Mouse (Mus musculus) megakaryocyte, embryonic 14.5 days (primary cell): ENCODE data around the gene Sh3bgrl3. TPM values are rescaled to one million over a fixed set of nuclear protein-coding genes. Genes with fewer than 3 reads are reported as not detected.
"Not testable (repeated sequence)": the region's sequence is repeated elsewhere in the genome, so short reads cannot be mapped to it uniquely, and the experiment has no call there.

Experiments
- H3K27me3 ChIP-seq: replicated peaks from 2 replicates; pipeline ENCODE3; 2012; ENCODE audit warnings: inconsistent platforms
- H3K36me3 ChIP-seq: replicated peaks from 2 replicates; pipeline ENCODE3; 2012; ENCODE audit warnings: low read length, inconsistent platforms, mixed read lengths
- H3K4me1 ChIP-seq: 2 replicates; pipeline ENCODE4 v1.6.1; 2012; ENCODE audit warnings: inconsistent platforms
- H3K4me3 ChIP-seq: replicated peaks from 2 replicates; pipeline ENCODE3; 2012; ENCODE audit warnings: moderate library complexity, mild to moderate bottlenecking, inconsistent platforms
- H3K9me3 ChIP-seq: 2 replicates; pipeline ENCODE4 v1.6.1; 2012; ENCODE audit warnings: inconsistent platforms
- FLI1 ChIP-seq: IDR thresholded peaks from 2 replicates; pipeline ENCODE4 v1.6.1; 2012; ENCODE audit warnings: low read length, inconsistent platforms, mixed read lengths
- GATA1 ChIP-seq: IDR thresholded peaks from 3 replicates; pipeline ENCODE4 v1.6.1; 2012; ENCODE audit warnings: mixed read lengths, low read length, inconsistent platforms, borderline replicate concordance
- polyA plus RNA-seq: library from polyadenylated mRNA; stranded (reverse); fragments of >175 nt; gene quantifications from 2 replicates; pipeline ENCODE4 v1.2.3, GENCODE M21; 2012; ENCODE audit warnings: low replicate concordance; ENCODE audit not compliant: insufficient read depth

Gene Sh3bgrl3
- 1,646 and 1,679 TPM in 2 replicates for polyA plus RNA-seq

DNA sequence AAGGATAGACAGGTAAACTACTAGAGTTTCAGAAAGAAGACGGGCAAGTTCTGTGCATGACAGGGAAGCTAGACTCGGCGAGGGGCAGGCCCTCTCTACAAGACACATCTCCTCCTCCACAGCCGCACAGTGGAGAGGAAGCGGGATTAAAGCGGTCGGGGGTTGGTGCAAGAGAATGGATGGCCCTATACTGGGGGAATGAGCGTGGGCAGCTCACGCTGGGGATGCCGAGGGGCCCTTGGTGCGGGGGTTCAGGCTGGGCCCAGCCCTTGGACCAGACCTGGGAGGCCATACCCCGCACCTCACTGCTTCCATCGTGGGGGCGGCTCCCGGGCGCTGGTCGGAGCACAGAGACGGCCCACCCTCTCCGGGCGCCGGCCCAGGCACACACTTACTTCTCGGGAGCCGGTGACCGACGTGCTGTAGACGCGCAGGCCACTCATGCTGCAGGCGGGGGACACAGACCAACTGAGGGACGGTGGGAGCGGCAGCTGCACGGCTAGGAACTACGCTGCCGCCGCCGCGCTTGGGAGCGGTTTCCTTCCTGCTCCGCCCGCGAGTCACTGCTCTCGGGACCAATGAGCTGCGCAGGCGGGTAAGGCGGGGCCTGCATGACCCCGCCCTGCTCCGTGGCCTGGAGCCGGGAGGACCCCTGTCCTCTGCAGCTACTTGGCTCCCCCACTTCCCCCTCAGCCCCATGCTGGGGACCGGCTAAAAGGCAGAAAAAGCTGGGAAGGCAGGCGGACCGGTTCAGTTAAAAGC, at the start of gene Sh3bgrl3:
Sh3bgrl3 (minus strand) TSS at position 569 of the 762 bp plus-strand sequence.
- H3K27me3 ChIP-seq, result no peaks in the 10 kb centered on the region
- H3K9me3 ChIP-seq, result no peaks in the 10 kb centered on the region
- peaks cover 66% of the 10 kb centered on the region for H3K36me3 ChIP-seq
- TF ChIP-seq GATA1 (no peak), FLI1 (no peak)
- peaks cover 86% of the 10 kb centered on the region for H3K4me1 ChIP-seq
- H3K4me3 ChIP-seq, result peak within 1 kb of the TSS; percentile 99

DNA sequence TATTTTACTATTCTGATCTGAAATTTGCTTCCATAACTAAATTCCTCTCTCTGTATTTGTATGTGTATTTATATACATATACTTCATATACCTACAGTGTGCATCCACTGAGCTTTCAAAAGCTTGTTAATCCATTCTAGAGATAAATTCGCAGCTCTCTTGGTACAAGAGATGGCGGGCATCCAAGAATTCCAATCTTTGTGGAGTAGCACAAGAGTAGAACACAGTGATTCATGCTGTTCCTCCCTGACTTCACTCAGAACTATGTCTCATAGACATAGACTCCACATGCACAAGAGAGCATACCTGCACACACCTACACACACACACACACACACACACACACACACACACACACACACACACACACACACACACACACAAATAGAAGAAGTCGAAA, 43.8 kb upstream of the Sh3bgrl3 start:
- no peak overlapping the region for H3K4me3 ChIP-seq
- peaks cover under 1% of the 10 kb centered on the region; the same call in 1 of the 2 replicates for H3K4me1 ChIP-seq
- peaks cover 43% of the 10 kb centered on the region for H3K36me3 ChIP-seq
- H3K9me3 ChIP-seq, result no peaks in the 10 kb centered on the region
- TF ChIP-seq GATA1 (no peak), FLI1 (no peak)
- H3K27me3 ChIP-seq, result no peaks in the 10 kb centered on the region

DNA sequence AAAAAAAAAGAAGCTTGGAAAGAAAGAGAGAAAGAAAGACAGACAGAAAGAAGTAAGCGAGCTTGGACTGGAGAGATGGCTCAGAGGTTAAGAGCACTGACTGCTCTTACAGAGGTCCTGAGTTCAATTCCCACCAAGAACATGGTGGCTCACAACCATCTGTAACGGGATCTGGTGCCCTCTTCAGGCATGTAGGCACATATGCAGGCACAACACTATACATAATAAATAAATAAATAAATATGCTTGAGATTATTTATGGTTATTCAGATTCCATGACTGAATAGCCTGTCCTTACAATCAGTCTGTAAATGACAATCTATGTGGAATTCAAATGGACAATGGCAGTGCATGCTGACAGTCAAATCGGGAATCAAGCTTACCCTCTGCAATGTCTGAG, 38.3 kb upstream of the Sh3bgrl3 start:
- Histone ChIP-seq H3K4me1 (peaks cover 4% of the 10 kb centered on the region; the same call in 1 of the 2 replicates), H3K36me3 (peaks cover 46% of the 10 kb centered on the region), H3K9me3 (no peaks in the 10 kb centered on the region), H3K27me3 (no peaks in the 10 kb centered on the region), H3K4me3 (no peak overlapping the region)
- TF ChIP-seq FLI1 (no peak), GATA1 (no peak)

DNA sequence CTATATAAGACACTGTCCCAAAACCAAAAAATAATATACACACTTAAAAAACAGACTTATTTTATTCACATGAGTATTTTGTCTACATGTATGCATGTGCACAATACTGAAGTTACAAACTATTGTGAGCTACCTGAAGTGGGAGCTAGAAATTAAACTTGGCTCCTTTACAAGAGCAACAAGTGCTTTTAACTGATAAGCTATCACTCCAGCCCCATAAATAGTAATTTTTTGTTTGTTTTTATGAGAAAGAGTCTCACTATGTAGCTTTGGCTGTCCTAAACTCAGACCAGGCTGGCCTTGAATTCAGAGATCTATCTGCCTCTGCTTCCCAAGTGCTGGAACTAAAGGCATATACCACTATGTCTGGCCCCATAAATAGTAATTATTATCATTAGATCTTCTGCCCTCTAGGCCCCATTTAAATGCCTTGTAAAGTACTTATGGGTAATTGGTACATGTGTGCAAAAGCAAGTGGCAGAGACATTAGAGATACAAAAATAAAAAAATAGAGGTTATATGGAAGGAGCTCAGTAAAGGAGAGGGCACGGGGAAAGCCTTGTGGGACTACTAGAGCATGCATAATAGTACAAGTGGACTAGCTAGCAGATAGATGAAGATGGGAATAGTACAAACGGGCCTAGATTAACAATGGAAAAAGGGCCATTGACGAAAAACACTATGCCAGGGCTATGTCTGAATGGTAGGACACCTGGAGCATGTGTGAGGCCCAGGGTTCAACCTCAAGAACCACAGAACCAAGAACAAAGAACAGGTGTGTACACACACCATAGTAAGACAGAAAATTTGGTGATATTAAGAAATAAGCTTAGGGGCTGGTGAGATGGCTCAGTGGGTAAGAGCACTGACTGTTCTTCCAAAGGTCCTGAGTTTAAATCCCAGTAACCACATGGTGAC, 37.2 kb upstream of the Sh3bgrl3 start:
- Histone ChIP-seq H3K9me3 (no peaks in the 10 kb centered on the region), H3K36me3 (peaks cover 38% of the 10 kb centered on the region), H3K27me3 (no peaks in the 10 kb centered on the region), H3K4me1 (peaks cover 4% of the 10 kb centered on the region; the same call in 1 of the 2 replicates), H3K4me3 (no peak overlapping the region)
- TF ChIP-seq FLI1, result no peak
- TF ChIP-seq GATA1, result no peak

DNA sequence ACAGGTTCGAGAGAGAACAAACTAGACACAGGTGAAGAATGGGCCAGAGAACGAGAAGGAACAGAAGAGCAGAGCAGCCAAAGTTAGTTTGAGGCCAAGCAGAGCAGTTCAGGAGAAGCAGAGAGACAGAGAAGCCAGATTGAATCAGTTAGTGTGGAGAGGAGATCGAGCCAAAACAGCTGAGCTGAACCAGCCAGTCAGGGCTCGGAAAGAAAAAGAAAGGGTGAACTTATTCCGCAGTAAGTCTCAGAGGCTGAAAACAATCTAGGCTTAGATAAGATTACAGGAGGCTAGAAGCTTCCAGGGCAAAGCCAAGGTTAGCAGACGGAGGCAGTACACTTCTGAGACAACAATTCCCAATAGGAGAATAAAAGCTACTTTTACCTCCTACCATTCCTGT, 36.4 kb upstream of the Sh3bgrl3 start:
- no peak overlapping the region for H3K4me3 ChIP-seq
- TF ChIP-seq GATA1 (no peak), FLI1 (no peak)

DNA sequence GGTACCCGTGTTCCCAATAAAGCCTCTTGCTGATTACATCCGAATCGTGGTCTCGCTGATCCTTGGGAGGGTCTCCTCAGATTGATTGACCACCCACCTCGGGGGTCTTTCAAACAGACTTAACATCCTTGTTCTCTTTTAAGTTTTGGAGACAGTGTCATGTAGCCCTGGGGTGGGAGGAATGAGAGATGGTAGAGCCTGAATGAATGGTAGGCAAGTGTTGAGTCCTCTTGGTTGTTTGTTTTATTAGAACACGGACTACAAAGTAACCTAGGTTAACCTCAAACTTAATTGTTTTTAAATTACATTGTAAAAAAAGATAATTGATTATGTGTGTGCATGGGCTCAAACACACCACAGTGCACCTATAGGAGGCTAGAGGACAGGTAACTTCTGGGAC, 36.0 kb upstream of the Sh3bgrl3 start:
- H3K4me3 ChIP-seq, result no peak overlapping the region
- H3K36me3 ChIP-seq, result peaks cover 31% of the 10 kb centered on the region
- TF ChIP-seq GATA1, result no peak
- H3K9me3 ChIP-seq, result no peaks in the 10 kb centered on the region
- H3K27me3 ChIP-seq, result no peaks in the 10 kb centered on the region
- peaks cover 4% of the 10 kb centered on the region; the same call in 1 of the 2 replicates for H3K4me1 ChIP-seq

More for the DNA sequence above, 36.4 kb upstream of the Sh3bgrl3 start:
- no peaks in the 10 kb centered on the region for H3K27me3 ChIP-seq
- peaks cover 34% of the 10 kb centered on the region for H3K36me3 ChIP-seq
- H3K4me1 ChIP-seq, result peaks cover 4% of the 10 kb centered on the region; the same call in 1 of the 2 replicates
- no peaks in the 10 kb centered on the region for H3K9me3 ChIP-seq

DNA sequence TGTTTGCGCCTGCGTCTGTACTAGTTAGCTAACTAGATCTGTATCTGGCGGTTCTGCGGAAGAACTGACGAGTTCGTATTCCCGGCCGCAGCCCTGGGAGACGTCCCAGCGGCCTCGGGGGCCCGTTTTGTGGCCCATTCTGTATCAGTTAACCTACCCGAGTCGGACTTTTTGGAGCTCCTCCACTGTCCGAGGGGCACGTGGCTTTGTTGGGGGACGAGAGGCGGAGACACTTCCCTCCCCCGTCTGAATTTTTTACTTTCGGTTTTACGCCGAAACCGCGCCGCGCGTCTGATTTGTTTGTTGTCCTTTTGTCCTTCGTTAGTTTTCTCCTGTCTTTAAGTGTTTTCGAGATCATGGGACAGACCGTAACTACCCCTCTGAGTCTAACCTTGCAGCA, 31.5 kb upstream of the Sh3bgrl3 start:
- not testable (repeated sequence) for H3K9me3 ChIP-seq, H3K4me1 ChIP-seq, H3K27me3 ChIP-seq
- Histone ChIP-seq H3K4me3 (peak overlapping the region; percentile 80), H3K36me3 (peaks cover 38% of the 10 kb centered on the region)

DNA sequence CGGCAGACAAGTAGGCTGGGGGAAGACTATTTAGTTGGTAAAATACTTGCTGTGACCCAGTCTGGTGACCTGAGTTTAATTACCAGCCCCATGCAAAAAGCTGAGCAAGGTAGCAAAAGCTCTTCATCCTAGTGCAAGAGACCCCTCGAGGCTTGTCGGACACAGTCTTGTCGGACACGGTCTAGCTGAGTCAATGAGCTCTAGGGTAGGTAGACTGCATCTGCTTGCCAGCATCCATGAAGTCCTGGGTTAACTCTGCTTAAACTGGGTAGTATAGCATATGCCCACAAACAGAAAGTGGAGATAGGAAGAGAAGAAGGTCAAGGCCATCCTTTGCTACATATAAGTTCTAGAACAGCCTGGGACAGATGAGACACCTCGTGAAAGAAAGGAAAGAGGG, 30.2 kb upstream of the Sh3bgrl3 start:
- Histone ChIP-seq H3K36me3 (peaks cover 45% of the 10 kb centered on the region), H3K27me3 (no peaks in the 10 kb centered on the region), H3K4me1 (no peaks in the 10 kb centered on the region), H3K9me3 (no peaks in the 10 kb centered on the region), H3K4me3 (no peak overlapping the region)
- TF ChIP-seq GATA1 (no peak), FLI1 (no peak)

DNA sequence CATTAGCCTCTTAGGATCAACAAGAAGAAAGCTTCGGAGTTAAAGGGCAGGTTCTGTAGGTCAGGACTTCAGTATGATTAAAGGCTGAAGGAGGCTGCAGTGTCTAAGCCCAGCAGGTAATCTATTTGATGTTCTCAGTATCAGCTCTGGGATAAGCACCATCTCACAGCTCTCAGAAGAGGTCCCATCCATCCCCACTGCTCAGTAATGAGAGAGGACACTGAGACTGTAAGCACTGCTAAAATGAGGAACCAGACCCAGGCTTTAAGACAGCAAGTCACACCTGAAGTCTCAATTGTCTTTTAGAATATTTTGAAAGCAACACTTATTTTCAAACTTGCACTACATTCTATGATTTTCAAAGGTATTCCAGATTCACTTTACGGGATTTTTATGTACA, 29.0 kb upstream of the Sh3bgrl3 start:
- H3K36me3 ChIP-seq, result peaks cover 57% of the 10 kb centered on the region
- H3K9me3 ChIP-seq, result no peaks in the 10 kb centered on the region
- H3K4me1 ChIP-seq, result no peaks in the 10 kb centered on the region
- H3K27me3 ChIP-seq, result no peaks in the 10 kb centered on the region
- TF ChIP-seq GATA1 (no peak), FLI1 (no peak)
- H3K4me3 ChIP-seq, result no peak overlapping the region

DNA sequence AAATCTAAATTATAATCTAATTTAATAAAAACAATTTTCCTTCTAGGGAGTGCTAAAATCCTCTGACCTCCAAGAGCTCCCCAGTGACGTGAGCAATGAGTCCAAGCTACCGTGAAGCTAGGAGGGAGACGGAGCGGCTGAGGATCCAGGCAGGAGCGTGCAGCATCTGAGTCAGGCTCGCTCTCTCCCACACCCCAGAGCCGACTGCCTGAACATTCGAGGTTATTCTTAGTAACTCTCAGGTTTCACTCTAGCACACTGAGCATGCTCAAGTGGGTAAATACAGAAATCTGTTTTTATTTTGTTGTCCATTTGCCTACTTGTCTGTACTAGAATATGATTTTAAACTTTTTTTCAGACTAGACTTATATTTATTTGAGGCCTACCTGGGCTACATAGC, 28.2 kb upstream of the Sh3bgrl3 start:
- Histone ChIP-seq H3K4me1 (no peaks in the 10 kb centered on the region), H3K4me3 (no peak overlapping the region), H3K9me3 (no peaks in the 10 kb centered on the region), H3K27me3 (no peaks in the 10 kb centered on the region), H3K36me3 (peaks cover 65% of the 10 kb centered on the region)
- TF ChIP-seq GATA1, result no peak
- TF ChIP-seq FLI1, result no peak
